Mouse (Mus musculus) adrenal gland, adult 18-20 months (tissue): ENCODE measurements around the gene Zc3h10. TPM values are rescaled to one million over a fixed set of nuclear protein-coding genes. Genes with fewer than 3 reads are reported as not detected.
"Not testable (repeated sequence)": the region's sequence is repeated elsewhere in the genome, so short reads cannot be mapped to it uniquely, and the experiment has no call there.

Source experiments
- DNase-seq, 2 experiments: peaks; one replicate each; pipeline ENCODE4 v3.0.0; 2021 to 2022; ENCODE audit warnings: low spot score in 2 of 2
- microRNA-seq, 2 experiments: library from miRNA; unstranded; fragments of <30 nt; microRNA quantifications; one replicate each; pipeline ENCODE4 v1.2.0; 2021; ENCODE audit warnings: borderline number of aligned reads in 2 of 2
- total RNA-seq, 2 experiments: library from RNA; stranded (reverse); gene quantifications; 1 replicate in 1 of 2; 2 replicates in 1 of 2; pipeline ENCODE4 v1.2.3; 2021

Gene Zc3h10
- total RNA-seq, 2 experiments from 2014 or later: 14.5 TPM

DNA sequence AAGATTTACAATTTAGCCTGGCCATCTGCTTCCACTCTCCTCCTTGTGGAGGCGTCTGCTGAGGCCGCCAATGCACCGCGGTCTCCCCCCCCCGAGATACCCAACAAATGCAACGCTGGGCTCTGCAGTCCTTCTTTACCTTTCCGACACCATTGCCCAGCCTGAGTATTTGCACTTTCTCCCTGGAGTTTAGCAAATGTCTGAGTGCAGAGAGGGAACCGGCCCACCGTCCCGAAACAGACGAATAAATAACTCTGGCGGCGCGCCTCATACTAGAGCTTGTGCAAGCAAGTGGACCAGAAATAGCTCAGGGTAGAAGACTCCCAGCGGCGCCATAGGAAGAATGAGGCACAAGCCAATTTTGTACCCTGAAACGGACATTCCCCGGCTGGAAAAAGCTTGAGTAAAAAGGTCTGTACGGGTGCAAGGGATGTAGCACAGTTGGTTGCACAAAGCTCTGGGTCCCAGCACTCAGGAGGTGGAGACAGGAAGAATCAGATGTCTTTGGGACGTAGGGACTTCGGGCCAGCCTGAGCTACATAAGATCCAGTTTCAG is 48.4 kb downstream of the Zc3h10 start:
- peak; percentile 54 to 58 for DNase-seq

DNA sequence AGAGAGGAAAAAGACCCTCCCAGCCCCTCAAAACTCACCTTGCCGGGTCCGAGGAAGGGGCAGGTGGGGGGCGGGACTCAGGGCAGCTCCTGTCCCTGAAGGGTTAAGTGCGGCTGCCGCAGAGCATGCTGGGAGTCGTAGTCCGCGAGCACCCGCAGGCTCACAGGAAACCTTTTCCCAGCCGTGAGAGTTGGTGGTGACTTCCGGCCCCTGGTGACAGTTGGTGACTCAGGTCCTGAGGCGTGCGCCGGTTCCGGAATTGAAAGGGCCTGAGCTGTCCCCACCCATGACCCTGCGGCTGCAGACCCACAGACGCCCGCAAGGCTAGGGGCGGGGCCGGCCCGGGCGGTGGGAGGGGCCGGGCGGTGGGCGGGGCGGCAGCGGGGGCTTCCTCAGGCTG is 49.0 kb downstream of the Zc3h10 start, which contains the start of gene Myl6b:
Myl6b (minus strand) TSS at position 96 of the 400 bp plus-strand sequence.
- peak; percentile 86 to 89 for DNase-seq

DNA sequence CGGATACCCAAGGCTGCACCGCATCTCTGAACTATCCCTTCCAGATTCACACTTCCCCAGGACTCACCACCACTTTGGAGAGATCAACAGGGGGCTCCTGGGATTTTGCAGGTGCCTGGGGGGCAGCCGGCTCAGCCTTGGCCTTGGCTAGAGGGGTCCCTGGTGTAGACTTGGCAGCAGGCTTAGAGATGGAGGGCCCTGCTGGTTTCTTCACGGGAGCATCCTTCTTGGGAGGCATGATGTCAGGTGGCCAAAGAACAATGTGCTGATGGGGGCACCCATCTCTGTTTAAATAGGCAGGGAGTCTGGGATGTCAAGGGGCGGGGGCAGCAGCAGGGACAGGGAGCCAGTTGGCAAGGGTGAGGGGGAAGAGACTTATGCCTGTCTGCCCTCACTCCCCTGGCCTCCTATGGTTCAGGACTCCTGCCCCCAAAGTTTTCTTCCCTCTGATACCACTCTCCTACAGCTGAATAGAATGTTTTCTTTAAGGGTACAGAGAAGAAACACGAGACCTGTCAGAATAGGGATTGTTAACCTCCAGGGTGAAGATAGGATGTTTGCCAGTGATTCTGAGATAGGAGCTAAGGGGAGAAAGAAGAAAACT is 50.3 kb downstream of the Zc3h10 start:
- DNase-seq: no peak

DNA sequence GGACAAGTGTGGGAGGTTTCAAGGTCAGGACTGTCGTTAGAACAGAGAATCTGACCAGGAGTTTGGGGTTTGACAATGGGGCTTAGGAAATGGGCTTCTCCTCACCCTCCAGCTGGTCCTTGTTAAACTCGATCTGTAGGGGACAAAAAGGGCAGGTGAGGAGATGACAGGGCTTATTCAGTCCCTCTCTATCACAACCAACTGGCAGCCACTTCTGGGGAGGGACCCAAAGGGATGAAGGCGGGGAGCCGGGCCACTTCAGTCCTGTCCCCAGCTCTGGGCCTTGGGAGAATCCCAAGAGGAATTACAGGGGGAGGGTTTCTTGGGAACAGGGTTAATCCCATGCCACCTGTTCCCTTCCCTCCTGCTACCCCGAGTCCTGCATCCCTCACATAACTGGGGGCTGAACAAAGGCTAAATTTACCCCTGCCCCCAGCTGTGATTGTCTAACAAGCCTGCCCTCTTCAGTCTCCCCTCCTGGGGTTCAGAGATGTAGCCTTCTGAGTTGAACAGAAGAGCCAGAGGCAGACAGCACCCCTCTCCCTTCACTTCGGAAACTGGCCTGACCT is 51.0 kb downstream of the Zc3h10 start:
- DNase-seq: no peak

DNA sequence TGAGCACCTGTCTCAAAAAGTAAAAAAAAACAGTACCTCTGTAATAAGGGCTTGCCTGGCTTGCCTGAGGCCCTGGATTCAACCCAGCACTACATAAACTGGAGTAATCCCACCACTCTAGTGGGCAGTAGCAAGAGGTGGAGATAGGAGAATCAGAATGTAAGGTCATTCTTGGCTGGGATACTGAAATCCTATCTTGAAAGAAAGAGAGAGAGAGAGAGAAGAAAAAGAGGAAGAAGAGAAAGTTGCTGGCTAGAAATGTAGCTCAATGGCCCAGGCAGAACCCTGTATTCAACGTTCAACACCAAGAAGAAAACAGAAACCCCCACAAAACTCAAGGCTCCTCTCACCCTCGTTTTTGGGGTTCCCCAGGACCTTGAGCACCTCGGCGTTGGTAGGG is 51.7 kb downstream of the Zc3h10 start:
- no peak for DNase-seq

DNA sequence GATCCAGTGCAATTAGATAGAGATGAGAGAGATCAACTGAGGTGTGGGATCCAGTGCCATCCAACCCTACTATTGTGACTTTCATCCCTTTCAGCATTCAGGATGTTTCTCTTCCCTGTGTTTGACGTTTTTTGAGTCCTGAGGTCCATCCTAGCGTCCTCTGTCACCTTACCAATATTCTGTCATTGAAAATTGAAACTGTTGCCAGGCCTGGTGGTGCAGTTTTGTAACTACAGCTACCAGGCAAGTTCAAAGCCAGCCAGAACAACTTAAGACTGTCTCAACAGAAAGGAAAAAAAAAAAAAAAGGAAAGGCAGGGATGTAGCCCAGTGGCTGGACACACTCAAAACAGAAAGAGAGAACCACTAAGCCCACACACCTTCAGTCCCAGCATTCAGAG is 52.3 kb downstream of the Zc3h10 start:
- DNase-seq: no peak

DNA sequence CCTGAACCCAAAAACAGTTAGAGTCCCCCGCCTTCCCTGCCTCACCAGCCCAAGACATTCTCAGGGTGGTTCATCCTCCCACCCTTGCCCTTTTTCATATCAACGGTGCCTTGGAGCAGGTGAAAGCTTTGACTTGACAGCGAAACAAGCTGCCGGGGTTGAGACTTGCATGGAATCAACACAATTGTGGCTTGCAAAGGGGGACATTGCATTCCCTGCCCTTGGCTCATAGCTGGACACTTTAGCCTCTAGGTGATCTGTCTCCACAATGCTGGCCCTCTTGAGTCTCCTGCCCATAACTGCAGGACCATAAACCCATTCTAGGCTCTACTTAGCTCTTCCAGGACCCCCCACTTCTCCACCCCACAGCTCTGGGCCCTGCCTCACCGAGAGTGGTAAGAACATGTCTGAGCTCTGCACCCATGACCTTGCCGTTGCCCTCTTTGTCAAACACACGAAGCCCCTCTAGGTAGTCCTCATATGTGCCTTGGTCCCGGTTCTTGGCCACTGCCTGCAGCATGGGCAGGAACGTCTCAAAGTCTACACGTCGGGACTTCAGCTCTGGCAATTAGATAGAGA is 52.8 kb downstream of the Zc3h10 start:
- no peak for DNase-seq

DNA sequence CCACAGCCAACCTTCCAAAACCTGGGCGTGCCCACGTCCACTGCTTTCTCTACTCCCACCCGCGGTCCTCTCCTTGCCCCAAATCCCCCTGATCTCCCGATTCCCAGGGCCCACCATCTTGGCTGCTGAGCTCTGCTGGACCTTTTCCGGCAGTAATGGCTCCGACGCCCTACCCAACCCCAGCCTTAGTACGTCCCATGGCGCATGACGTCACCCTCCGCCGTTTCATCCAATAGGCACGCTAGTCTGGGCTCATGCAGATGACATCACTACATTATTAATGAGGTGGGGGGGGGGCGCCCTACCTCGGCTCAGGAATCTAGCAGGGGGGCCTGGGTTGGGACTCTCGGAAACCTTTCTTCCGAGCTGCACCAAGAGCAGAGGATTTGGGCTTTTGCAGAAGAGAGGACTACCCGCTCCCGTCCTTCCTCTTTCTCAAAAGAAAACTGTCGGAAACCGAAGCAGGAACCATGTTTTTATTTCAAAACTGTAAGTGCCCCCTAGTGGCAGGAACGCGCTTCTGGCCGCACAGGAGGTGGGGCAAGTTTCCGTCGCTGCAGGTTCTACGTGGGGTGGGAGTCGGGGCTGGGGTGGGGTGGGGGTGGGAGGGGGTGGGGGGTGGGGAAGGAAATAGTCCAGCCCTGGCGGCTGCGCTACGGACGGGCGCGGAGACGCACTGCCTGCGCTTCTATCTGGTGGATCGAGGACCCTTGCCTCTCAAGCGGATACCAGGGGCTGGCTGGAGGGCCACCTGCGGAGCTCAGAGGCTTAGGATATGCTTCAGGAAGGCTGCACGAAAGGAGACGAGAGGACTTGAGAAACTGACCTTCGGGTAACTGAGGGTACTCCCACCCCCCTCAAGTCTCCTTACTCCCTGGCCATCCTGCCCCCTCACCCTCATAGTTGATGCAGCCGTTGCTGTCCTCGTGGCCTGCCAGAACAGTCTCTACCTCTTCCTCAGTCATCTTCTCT is 53.6 kb downstream of the Zc3h10 start, which contains the start of gene Myl6:
Myl6 (minus strand) TSS at position 451 of the 972 bp plus-strand sequence.
- DNase-seq: peak; percentile 95 to 97

DNA sequence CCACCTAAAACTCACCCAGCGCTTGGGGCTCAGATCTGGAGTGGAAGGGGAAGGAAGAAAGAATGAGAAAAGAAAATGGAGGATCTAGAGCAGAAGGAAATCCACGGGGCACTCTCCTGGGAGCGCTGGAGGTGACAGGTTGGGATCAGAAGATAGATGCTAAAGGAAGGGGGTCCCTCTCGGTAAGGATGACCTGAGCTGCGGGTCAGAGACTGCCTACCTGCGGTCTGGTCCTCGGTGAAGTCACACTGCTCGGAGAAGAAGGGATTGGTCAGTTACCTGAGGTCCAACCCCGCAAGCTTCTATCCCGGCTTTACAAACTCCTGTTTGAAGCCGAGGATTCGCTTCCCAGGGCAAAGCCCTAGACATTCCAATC is 54.3 kb downstream of the Zc3h10 start:
- no peak for DNase-seq

DNA sequence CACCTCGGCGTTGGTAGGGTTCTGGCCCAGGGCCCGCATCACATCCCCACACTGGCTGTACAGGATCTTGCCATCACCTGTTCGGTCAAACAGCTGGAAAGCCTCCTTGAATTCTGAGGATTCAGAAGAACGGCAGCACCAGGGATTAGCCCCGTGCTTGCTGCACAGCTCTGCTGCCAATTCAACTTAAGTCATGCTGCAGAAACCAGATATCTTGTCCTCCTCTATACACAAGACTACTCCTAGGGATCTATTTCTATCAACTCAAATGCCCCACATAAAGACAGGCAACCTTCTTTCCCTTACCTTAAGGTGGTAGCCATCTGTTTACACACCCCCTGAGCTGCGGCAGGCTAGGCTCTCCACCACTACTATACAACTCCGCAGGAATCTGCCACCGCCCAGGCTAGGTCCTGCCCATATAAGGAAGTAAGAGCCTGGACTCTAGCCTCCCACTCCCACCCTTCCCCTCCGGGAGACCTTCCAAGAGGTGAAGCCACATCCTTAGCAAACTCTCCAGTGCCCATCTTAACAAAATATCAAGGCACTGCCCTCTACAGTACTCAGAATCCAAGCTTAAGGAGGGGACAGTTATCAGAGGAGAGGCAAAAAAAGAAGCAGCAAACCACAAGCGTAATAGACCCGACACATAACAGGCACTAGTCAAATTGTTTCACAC is 54.8 kb downstream of the Zc3h10 start:
- peak; percentile 54 to 59 for DNase-seq

DNA sequence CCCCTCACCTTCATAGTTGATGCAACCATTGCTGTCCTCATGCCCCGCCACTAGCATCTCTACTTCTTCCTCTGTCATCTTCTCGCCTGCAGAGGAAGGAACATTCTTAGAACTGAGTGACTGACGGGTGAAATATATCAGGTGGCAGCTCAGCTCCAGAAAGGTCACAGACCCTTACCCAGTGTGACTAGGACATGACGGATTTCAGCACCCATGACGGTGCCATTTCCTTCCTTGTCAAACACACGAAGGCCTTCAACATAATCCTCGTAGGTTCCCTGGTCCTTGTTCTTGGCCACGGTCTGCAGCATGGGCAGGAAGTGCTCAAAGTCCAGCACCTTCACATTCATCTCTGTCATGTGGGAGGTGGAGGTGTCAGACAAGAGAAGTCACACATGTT is 55.5 kb downstream of the Zc3h10 start:
- not testable (repeated sequence) for DNase-seq

Small RNA genes lying within 50 kb of the gene (microRNA-seq; reads per million reads assigned to microRNA genes)
- gene Gm47275: 0 to 0.47 reads per million in 2 experiments
- 0 to 0.47 reads per million in 2 experiments for gene Mir6916
- 0 reads per million in 2 experiments for gene Mir6917

Other genes starting within 250 kb of the Zc3h10 start
- gene Il23a, start 249.0 kb downstream of the Zc3h10 start, total RNA-seq: not detected
- gene Pan2, start 244.4 kb downstream of the Zc3h10 start, total RNA-seq: 10 to 100 TPM; 14.5 to 19.1 TPM
- 100 to 1,000 TPM; 147 to 165 TPM for gene Cnpy2, start 225.3 kb downstream of the Zc3h10 start, total RNA-seq
- 100 to 1,000 TPM; 349 to 654 TPM for gene Cs, start 210.0 kb downstream of the Zc3h10 start, total RNA-seq
- 10 to 100 TPM; 79.8 to 90.2 TPM for gene Coq10a, start 178.8 kb downstream of the Zc3h10 start, total RNA-seq
- gene Ankrd52, start 170.7 kb downstream of the Zc3h10 start, total RNA-seq: 10 to 100 TPM; 61.7 to 61.8 TPM
- gene Slc39a5, start 146.5 kb downstream of the Zc3h10 start, total RNA-seq: under 1 TPM in 1 of 2 experiments, not detected in 1; 0.16 TPM
- gene Nabp2, start 136.3 kb downstream of the Zc3h10 start, total RNA-seq: 10 to 100 TPM; 74.3 to 75.2 TPM
- 10 to 100 TPM; 40.0 to 42.2 TPM for gene Rnf41, start 136.1 kb downstream of the Zc3h10 start, total RNA-seq
- 100 to 1,000 TPM; 113 to 116 TPM for gene Smarcc2, start 88.5 kb downstream of the Zc3h10 start, total RNA-seq
- gene Myl6, start 53.6 kb downstream of the Zc3h10 start, total RNA-seq: 100 to 1,000 TPM; 816 to 933 TPM
- gene Myl6b, start 49.1 kb downstream of the Zc3h10 start, total RNA-seq: 10 to 100 TPM in 1 of 2 experiments, 1 to 10 TPM in 1; 5.3 to 11.6 TPM
- gene Esyt1, start 21.9 kb downstream of the Zc3h10 start, total RNA-seq: 10 to 100 TPM; 23.6 to 39.0 TPM
- gene Rpl41, start 1.5 kb upstream of the Zc3h10 start, total RNA-seq: 1,000 to 10,000 TPM; 2,692 to 2,714 TPM
- 10 to 100 TPM; 72.6 to 85.2 TPM for gene Pa2g4, start 18.2 kb upstream of the Zc3h10 start, total RNA-seq
- gene Erbb3, start 41.9 kb upstream of the Zc3h10 start, total RNA-seq: 1 to 10 TPM; 2.6 to 4.0 TPM
- 100 to 1,000 TPM; 564 to 729 TPM for gene Rps26, start 79.0 kb upstream of the Zc3h10 start, total RNA-seq
- 1 to 10 TPM; 2.3 TPM for gene Ikzf4, start 98.2 kb upstream of the Zc3h10 start, total RNA-seq
- gene Suox, start 126.3 kb upstream of the Zc3h10 start, total RNA-seq: 10 to 100 TPM; 29.4 to 37.6 TPM
- 100 to 1,000 TPM; 112 to 122 TPM for gene Rab5b, start 148.5 kb upstream of the Zc3h10 start, total RNA-seq
- 1 to 10 TPM in 1 of 2 experiments, under 1 TPM in 1; 0.42 to 1.1 TPM for gene Pmel, start 156.4 kb upstream of the Zc3h10 start, total RNA-seq
- 10 to 100 TPM; 12.8 to 13.1 TPM for gene Cdk2, start 157.3 kb upstream of the Zc3h10 start, total RNA-seq
- 10 to 100 TPM; 16.3 to 18.1 TPM for gene Dgka, start 197.1 kb upstream of the Zc3h10 start, total RNA-seq
- gene Pym1, start 200.1 kb upstream of the Zc3h10 start, total RNA-seq: 10 to 100 TPM; 21.6 to 23.8 TPM
- gene Mmp19, start 243.1 kb upstream of the Zc3h10 start, total RNA-seq: 10 to 100 TPM; 33.1 to 41.7 TPM